Mouse (Mus musculus): Measurements from ENCODE around the gene Pacsin1.

- TF ChIP-seq CTCF (IDR thresholded peaks at IDR 0.05; ENCODE audit: low read depth) (no peak), EP300 (IDR thresholded peaks at IDR 0.05; ENCODE audit: low read depth) (no peak)
Measured at GRCm38 (mm10) chr17:27611994-27612393, 43.3 kb upstream of the Pacsin1 start.

Data from liver, embryonic 14.5 days (tissue).